Mouse (Mus musculus): ENCODE measurements around the gene Arl5c.
A peak's percentile ranks its signal among the peaks of the same experiment; 100 is the strongest.

The Arl5c gene

DNA sequence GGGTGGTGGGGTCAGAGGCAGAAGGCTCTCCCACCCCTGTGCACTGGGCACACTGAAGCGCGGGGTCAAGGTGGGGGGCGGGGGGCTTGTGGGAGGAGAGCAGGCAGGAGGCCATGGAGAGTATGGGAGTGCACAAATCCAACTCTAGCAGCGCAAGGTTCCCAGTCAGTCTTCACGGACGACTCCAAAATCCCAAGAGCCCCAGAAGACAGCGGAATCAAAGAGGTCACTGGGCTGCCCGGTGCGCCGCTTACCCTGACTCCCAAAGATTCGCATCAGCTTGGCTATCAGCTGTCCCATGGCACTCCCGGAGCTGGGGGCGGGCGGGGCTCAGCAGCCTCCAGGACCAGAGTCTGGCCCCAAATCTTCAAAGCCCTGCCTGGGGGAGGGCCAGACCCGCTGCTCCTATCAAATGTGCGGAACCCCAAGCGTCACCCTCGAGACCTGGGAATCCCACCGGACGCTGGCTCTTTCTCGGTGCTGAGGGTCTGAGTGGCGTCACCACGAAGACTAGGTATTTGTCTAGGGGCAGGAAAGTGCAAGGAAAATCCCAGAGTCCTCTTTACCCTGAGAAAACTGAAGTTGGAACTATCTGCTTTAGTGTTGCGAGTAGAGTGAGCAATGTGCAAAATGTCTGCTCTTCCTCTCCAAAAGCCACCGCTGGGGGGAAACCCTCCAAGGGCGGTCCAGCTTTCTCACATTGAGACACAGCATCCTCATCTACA is at the start of gene Arl5c:
TSS of gene Arl5c (minus strand) at position 618 of the 725 bp plus-strand sequence.
- DNase-seq (ENCODE audit: low spot score in 2 of 2): peak; percentile 61 to 78

DNA sequence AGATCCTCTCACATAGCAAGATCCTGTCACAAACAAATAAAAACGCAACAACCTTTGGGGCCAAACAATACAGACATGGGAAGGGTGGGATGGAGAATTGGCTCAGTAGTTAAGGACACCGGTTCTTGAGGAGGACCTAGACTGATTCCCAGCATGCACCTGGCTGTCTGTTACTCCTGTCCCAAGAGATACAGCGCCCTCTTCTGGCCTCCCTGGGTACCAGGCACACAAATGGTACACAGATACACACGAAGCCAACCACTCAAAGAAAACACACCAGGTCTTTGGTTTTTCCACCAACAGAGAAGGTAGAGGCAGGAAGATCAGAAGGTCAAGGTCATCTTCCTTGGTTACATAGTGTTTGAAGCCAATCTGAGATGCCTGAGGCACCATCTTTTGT is 49.6 kb upstream of the Arl5c start:
- DNase-seq (ENCODE audit: low spot score in 2 of 2): no peak

DNA sequence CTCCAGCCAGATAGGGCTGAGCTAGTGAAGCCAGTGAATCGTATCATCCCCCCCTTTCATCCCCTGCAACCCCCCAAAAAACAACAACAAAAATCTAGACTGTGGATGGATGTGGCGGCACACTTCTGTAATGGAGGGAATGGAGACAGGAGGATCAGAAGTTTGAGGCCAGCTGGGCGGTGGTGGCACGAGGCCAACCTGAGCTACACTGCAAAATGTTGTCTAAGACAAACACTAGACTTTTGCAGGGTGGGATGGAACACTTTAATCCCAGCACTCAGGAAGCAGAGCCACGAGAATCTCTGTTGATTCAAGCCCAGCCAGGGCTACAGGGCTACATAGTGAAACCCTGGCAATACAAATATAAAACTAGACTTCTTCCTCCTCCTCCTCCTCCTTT is 48.1 kb upstream of the Arl5c start:
- DNase-seq (ENCODE audit: low spot score in 2 of 2): no peak

DNA sequence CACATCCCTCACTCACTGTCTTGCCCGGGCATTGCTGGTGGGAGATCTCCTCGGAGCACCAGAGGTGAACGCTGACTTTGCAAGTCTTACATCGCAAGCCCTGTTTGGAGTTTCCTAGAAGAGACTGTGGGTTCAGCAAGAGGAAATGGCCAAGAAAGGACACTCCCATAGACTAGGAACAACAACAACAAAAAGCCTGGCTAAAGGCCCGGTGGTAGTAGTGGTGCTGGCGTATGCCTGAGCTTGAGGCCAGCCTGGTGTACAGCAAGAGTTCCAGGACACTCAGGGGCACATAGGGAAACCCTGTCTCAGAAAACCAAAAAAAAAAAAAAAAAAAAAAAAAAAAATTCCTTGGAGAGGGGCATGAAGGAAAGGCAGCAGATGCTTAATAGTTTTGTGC is 46.8 kb upstream of the Arl5c start:
- no peak for DNase-seq (ENCODE audit: low spot score in 2 of 2)

DNA sequence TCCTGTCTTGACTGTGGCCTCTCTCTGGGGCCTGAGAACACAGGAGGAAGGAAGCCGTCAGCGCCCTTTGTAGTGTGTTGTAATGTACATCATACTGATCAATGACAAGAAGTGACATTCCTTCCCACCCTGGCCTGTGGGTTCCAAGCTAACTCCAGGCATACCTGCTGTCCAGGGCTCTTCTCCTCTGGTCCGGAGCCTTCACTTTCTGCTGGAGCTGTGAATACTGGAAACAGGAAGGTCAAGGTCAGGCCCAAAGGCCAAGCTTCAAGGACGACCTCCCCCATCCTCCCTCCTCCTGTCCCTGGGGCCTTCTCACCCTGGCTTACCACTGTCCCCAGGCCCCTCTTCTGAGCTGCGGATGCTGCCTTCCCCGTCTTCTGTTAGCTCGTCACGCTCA is 45.0 kb upstream of the Arl5c start:
- DNase-seq (ENCODE audit: low spot score in 2 of 2): no peak

DNA sequence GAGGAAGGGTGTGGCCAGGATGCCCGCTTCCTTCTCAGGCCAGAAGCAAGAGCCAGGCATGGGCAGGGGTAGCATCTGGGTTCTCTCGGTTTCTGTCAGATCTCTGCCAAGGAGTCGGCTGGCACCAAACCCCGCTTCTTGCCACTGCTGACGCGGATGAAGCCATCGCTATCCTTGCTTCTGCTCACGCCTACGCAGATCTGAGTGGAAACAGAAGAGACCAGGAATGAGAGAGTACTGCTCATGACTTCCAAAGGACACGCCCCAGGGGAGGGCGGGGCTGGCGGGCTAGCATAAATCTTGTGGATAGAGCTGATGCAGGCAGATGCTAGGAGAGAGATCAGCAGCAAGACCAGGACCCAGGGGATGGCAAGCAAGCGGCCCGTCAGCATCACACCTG is 41.9 kb upstream of the Arl5c start:
- DNase-seq (ENCODE audit: low spot score in 2 of 2): no peak

DNA sequence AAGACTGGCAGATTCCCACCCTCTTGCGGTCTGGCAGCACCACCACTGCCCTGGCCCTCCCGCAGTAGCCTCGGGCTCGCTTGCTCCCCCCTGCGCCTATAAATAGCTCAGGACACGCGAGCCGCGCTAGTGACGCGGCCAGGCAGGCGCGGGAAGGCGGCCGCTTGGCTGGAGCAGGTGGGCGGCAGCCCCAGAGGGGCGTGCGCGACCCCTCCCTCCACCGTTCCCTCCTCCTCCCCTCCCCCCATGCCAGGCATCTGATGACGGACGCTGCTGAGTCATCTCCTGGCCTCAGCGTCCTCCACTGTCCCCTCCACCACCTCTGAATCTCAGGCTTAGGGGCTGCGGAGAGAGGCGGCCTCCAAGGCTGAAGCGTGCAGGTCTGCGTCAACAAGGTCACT is 40.0 kb upstream of the Arl5c start:
- DNase-seq (ENCODE audit: low spot score in 2 of 2): no peak

DNA sequence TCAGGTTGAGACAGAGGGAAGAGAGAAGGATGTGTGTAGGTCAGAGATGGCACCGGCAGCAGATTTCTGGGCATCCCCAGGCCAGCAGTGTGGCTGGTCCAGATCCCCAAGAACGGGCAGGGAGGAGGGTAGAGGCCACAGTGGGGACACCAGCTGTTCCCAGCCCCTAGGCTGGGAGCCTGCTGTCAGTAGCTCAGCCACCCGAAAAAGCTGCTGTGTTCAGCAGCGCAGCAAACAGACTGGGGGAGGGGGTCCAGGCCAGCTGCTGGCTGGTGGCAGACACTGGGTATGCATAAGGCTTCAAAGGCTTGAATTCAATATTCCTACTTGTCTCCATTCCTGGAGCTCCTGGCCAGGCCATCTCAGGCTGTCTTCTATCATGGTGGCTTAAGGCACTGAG is 38.9 kb upstream of the Arl5c start:
- DNase-seq (ENCODE audit: low spot score in 2 of 2): no peak

DNA sequence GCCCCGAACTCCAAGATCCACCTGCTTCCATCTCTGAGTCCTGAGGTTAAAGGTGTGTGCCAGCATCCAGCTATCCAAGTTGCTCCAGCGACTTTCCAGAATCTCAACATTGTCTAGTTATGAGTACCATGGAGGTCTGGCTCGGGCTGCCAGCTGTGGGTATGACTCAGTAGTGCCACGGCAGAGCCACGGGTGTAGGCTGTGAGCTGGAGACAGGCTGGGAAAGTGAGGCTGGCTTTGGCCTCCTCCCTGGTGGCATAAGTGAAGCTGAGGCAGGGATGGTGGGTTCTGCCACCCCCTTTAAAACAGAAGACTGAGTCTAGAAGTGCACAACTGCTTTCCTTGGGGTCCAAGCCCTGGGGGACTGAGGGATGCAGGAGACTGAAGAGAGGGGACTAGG is 38.1 kb upstream of the Arl5c start:
- DNase-seq (ENCODE audit: low spot score in 2 of 2): no peak

DNA sequence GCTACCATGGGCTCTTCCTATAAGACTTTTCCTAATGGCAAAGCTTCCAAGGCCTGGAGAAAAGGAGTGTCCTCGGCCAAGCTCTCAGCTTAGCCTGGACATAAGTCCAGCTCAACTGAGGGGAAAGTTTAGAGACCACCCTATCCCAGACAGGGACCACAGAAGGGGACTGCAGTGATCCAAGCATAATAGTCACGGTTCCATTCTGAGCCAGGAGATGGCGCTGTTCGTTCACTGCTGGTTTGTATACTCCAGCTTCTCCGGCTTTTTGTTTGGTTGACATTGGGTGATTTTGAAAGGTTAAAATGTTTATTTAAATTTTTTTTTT is 35.4 kb upstream of the Arl5c start:
- DNase-seq (ENCODE audit: low spot score in 2 of 2): peak; percentile 74 to 89

DNA sequence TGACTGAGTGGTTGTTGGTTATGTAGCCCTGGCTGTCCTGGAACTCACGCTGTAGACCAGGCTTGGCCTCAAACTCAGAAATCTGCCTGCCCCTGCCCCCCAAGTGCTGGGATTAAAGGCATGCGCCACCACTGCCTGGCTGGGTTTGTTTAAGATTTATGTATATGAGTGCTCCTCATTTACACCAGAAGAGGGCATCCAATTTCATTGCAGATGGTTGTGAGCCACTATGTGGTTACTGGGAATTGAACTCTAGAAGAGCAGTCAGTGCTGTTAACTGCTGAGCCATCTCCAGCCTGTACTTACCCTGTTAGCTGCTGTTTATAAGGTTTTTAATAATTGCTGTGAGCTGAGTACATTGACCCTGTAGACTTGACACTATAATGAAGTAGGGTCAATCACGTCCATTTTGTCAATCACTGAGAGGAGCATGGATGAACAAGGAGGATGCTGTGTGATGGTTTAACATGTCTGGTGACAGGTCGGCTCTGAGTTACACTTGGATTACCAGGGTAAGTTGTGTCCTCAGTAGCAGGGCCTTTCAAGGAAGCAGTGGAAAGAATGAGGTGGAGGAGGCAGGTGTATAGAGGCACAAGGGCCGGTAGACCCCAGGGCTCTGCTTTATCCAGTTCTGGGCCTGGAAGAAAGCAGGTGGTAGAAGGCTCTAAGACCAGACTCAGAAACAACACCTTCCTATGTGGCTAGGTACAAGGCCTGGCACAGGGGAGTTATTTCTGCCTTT is 34.9 kb upstream of the Arl5c start:
- DNase-seq (ENCODE audit: low spot score in 2 of 2): no peak

DNA sequence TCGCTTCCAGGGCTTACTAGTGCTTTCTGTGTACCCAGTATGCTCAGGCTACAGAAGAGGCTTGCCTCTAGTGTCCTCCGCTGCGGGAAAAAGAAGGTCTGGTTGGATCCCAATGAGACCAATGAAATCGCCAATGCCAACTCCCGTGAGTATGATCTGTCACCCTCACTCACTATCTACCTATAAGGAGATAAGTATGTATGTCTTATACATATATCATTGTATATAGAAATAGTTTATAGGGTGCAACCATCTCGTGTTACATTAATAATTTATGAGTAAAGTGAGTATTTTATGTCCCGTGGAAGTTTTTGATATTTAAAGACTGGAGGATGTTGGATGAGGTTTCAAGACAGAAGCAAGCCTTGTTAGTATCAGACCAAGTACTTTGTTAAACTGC is 31.8 kb upstream of the Arl5c start:
- no peak for DNase-seq (ENCODE audit: low spot score in 2 of 2)

DNA sequence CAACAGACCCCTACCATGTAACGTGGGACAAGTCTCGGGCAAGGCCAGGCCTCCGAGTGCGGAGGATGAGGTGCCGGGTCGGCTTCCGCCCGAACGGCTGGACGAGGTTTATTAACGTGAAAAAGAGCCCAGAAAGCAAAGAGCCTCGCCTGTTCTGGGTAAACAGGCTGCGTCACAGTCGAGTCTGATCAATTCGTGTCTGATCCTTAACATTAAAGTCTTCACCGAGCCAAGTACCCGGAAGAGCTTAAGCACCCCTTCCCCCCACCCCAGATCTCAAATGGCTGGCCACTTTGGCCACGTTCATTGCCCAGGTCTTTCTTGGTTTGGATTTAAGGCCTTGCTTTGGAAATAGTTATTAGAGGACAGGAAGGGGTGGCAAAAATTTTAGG is 31.3 kb upstream of the Arl5c start:
- DNase-seq (ENCODE audit: low spot score in 2 of 2): no peak

DNA sequence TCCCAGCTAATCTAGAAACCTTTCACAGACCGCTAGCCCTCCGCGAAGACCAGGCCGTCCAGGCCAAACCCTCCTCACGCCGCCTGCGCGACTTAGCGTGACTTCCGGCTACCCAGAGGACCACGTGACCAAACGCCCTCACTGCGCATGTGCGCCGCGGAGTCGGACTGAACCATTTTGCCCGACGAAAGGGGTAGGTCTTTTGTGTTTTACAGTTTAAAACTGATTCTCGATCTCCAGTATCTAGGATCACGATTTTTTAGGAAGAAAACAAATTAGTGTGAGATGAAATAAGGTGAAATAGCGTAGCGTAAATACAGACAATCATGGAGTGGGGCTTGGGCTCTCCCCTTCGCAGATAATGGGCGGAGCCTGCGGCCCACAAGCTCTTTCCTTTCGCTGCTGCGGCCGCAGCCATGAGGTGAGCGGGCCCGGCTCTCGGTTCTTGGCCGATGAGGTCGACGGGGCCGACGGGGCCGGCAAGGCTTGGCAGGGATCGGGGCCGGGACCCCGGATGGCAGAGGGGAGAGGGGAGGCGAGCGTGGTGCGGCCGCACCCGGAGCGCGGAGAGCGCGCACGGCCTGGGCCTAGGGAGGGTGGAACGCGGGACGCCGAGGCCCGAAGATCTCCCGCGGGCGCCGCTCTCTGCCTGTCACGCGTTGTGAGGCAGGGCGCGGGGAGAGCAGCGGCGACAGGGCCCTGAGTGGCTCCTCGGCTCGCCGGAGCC is 30.8 kb upstream of the Arl5c start, which contains the start of gene Rpl19:
TSS of gene Rpl19 (plus strand) at position 141 of the 727 bp plus-strand sequence.
- peak; percentile 90 to 98 for DNase-seq (ENCODE audit: low spot score in 2 of 2)

DNA sequence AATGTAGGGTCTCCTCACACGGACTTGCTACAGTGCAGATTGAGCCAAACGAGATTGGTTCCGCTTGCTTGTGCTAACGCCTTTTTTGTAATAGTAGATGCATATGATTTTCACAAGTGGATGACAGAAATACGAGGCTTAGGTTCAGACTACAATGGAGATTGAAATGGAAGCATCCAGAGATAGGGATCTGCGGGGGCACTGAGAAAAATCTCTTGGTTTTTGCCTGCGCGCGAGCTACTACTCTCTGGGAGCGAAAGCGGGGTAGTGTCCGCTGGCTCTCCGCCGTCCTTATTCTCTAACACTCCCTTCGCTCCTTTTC is 30.2 kb upstream of the Arl5c start:
- DNase-seq (ENCODE audit: low spot score in 2 of 2): no peak

DNA sequence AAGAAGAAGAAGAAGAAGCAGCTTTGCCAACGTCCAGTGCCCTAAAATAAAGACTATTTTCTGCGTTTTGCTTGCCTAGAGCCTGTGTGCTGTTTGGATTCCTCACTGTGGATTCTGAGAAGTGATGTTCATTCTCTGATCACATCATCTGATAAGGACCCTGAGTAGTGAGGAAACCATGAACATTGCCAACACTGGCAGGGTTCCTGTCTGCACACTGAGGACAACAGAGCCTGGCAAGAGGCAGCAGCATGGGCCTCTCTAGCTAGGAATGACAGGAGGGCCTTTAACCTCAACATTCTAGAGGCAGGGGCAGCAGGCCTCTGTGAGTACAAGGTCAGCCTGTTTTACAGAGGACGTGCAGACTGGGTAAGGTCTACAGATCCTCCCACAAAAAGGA is 28.5 kb upstream of the Arl5c start:
- DNase-seq (ENCODE audit: low spot score in 2 of 2): no peak

DNA sequence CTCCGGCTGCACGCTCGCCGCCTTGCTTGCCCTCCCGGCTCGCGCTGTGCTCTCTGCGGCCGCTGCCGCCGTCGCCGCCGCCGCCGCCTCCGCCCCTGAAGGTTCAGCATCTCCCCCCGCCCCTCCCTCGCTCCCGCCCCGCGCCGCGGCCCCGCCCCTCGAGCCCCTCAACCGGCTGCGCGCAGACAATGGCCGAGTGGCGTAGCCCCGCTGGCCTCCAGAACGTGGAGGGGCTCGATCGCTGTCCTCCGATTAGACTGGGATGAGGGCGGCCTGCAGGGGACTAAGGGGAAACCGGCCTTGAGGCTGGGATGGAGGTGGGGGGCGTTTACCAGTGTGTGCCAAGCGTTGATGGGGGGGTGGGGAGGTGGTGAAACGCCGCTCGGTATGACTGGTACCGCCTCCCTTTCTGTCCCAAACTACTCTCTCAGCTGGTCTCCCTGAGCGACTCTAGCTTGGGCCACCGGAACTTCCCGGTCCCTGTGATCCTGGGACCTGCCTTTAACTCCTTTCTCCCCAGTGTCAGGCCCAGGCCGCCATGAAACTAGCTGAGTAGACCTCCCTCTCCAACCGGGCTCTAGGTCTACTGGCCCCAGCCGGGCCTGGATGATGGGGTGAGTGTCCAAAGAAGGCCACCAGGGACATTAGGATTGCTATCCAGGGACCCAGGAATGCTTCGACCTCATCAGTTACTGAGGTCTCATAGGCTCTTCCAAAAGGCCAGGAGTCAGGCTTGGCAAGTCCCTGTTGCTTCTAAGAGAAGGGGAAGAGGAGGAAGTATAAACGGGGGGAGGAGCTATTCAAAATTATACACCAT is 26.8 kb upstream of the Arl5c start, which contains the start of gene Cacnb1:
TSS of gene Cacnb1 (minus strand) at position 480 of the 817 bp plus-strand sequence.
- DNase-seq (ENCODE audit: low spot score in 2 of 2): peak; percentile 47 to 79

DNA sequence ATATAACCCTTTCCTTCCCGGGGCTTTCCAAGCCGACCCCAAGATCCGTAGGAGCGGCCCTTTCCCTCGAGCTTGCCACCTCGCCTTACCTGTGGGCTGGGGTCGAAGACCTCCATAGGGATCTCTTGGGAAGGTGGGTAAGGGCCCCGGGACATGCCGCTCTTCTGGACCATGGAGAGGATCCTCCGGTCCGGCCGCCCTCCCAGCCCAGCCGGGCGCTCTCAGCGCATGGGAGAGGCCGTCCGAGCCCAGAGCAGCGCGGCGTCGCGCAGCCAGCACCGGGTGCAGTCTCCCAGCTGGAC is 26.2 kb upstream of the Arl5c start:
- DNase-seq (ENCODE audit: low spot score in 2 of 2): no peak

DNA sequence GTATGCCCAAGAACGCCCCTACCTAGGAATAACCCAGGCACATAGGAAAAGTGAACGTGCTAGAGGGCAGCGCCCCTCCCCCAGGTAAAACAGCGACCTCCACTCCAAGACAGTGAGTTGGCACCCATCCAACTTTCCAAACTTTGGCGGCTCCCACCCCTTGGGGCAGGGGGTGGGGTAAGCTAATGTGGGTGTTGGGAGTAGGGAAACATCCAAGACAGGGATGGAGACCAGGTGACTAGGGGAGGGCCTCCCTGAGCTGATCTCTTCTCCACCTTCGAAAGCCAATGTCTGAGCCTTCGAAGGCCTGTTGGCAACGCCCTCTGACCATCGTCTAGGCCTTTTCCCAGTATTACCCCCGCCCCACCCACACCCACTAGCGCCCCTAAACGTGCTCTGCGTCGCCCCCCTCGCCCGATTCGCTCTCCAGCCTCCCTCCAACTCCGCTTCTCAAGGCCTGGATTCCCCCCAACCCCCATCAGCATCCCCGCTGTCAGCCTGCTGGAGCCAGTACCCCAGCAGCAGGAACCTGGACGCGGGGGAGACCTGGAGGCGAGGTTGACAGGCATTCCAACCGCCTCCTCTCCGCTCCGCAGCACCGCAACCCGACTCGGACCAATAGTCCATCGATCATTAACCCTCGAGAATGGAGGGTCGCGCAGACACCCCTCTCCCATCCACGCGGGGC is 25.7 kb upstream of the Arl5c start:
- DNase-seq (ENCODE audit: low spot score in 2 of 2): no peak

DNA sequence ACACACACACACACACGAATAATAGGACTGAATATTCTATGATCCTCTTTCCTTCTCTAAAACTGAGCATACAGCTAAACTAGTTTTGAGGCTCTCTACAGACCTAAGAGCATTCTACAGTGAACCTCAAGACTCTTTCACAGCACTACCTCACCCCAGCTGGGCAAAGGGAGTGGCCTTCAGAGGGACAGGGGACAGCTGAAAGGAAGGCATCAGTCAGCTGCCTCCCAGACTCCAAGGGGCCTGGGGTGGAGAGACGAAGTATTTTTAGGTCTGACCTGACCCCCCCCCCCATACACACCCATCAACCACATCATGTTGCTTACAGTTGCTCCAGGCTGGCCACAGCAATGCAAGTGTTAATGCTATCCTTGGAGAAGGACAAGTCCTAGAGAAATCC is 25.1 kb upstream of the Arl5c start:
- no peak for DNase-seq (ENCODE audit: low spot score in 2 of 2)

DNA sequence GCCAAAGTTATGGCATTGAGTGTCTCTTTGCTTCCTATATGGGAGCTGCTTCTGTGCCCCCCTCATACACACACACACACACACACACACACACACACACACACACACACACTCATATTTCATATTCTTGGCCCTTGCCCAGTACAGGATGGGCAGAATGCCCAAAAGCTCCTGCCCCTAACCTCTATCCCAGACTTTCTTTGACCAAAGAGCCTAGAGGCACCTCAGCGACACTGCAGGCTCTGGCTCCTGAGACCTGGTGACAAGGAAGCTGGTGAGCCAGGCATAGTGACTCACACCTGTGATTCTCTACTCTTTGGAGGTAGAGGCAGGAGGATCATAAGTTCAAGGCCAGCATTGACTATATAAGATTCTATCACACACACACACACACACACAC is 24.7 kb upstream of the Arl5c start:
- DNase-seq (ENCODE audit: low spot score in 2 of 2): no peak
